Mouse (Mus musculus) lung, postnatal 14 days (tissue): ENCODE measurements around the gene Slc1a7.

Source experiments
- DNase-seq: peaks from one replicate; pipeline ENCODE4 v3.0.0; 2021

Slc1a7 gene

DNA sequence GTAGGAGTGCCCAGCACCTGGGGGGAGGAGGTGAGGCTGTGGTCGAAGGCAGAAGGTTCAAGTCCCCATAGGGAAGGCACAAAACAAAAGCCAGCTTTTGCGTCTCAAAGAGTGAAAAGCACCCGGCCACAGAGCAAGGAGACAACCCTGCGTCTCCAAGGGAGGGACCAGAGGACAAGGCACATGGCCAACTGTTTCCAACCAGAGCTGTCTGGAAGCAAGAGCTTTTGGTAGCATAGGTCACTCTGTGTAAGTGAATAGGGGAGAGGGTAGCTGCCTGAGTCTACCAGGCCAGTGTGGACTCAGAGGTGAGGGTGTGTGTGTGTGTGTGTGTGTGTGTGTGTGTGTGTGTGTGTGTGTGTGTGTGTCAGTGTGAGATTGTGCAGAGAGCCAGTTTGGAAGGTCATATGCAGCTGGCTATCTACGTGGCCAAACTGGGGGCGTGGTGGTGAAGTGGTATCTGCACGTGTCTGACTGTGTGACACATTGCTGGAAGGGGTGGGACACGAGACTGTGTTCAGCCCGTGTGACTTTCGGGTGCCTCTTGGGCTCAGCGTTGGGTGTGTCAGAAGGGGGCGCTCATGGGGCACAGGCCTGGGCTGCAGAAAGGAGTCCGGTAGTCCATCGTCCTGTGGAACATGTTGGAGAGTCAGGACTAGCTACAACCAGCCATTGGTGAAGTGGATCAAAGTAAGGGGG is 47.1 kb downstream of the Slc1a7 start:
- DNase-seq, result peak; percentile 68

GRCm38 (mm10) chr4:108016321-108016720 is 48.2 kb downstream of the Slc1a7 start:
- no peak for DNase-seq

- DNase-seq, result no peak
Observed at GRCm38 (mm10) chr4:108017839-108018238, 49.7 kb downstream of the Slc1a7 start.

- DNase-seq, result no peak
Observed at GRCm38 (mm10) chr4:108018241-108018923, 50.2 kb downstream of the Slc1a7 start.

DNA sequence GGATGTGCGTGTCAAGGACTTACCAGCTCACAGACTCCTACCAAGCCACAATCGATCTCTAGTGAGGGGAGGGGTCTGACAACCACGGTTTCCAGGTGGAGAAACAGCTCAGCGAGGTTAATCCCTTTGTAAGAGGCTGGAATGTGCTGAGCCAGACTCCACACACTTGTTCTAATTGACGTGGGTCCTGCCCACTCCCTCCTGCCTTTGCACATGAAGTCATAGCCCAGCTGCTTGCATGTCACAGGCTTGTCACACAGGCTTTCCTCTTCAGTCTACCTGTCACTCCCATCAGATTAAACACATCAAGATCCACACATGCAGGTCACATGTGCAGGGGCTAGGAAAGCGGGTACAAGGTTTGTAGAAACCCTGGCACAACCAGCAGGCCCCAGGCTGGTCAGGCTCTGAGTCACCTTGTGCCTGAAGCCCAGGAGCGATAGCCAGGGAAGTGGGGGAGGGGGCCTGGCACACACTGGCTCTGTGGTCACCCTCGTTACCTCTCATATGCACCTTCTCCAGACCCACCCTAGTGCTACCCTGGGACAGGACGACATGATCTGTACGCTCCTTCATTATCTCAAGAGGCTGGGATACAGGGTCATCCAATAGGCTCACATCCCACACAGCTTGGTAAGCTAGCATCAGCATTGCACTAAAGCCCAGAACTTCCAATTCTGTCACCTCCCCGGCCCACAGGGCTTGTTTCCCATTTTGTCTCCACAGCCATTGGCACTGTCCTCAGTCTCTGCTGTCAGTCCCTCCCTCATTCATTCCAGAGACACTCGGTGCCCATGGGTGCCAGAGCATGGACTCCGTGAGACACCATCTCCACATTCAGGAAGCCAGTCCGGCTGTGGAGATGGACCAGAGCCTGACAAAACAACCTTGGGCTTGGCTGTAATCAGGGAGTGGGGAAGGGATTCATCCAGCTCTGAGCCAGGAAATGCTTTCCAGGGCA is 51.1 kb downstream of the Slc1a7 start:
- DNase-seq, result no peak

GRCm38 (mm10) chr4:108020178-108020577 is 52.0 kb downstream of the Slc1a7 start:
- no peak for DNase-seq

DNA sequence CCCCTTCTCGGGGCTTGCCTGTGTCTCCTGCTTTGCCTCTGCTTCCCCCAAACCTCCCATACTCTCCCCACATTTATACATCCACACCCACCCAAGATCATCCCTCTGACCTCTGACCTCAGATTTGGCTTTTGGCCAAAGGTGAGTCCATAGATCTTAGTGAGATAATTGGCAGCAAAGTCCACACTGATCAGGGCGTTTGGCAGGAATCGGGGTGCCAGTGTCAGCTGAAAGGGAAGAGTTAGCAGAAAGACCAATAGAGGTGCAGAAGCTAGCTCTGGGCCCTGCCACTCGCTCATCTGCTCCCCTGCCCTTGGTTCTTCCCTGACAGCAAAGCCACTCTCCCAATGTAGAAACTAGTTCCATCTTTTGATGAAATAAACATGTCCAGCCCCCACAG is 55.1 kb downstream of the Slc1a7 start:
- no peak for DNase-seq

DNA sequence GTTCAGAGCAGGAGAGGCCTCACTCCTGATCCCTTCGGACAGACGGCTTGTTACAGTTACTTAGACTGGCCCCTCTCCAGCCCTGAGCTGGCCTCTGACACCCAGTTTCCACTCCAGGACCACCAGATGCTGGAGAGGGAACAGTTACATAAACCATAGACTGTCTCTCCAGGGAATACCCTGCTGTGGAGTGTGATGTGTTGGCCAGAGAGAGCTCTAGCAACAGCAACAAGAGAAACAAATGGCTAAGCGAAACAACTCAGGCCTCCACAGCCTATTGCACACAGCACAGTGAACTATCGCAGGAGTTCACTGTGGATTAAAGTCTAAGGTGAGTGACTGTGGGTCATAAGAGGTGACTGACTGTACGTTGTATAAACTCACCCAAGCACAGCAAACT is 56.5 kb downstream of the Slc1a7 start:
- peak; percentile 53 for DNase-seq

- peak; percentile 53 for DNase-seq
Observed at GRCm38 (mm10) chr4:108025269-108025668, 57.1 kb downstream of the Slc1a7 start.

- no peak for DNase-seq
Observed at GRCm38 (mm10) chr4:108026193-108026592, 58.1 kb downstream of the Slc1a7 start.

DNA sequence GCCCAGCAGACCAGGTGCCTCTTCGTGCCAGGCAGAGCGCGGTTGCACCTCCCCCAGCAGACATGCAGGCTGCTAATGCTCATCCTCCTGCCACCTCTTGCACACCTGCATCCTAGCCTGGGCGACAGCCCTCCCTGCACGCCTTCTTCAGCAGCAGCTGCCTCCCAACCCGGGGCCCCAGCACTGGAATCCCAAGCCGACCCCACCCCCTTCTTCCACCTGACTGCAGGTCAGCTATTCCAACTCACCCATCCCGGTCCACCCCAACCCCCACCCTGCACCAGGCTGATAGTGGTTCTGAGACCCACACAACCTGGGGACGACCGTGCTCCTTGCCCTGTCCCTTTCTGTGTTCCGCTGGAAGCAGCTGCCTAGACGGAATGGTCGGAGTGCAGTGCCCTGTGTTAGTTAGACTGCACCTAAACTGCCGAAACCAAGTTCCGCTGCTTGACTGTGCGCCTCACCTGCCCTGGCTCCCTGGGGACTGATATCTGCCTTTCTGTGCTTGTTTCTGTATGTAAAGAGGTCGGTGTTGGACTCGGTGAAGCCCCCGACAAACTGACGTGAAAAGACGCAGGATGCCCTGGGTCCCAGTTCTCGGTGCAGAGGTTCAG is 62.9 kb downstream of the Slc1a7 start:
- DNase-seq, result no peak

DNA sequence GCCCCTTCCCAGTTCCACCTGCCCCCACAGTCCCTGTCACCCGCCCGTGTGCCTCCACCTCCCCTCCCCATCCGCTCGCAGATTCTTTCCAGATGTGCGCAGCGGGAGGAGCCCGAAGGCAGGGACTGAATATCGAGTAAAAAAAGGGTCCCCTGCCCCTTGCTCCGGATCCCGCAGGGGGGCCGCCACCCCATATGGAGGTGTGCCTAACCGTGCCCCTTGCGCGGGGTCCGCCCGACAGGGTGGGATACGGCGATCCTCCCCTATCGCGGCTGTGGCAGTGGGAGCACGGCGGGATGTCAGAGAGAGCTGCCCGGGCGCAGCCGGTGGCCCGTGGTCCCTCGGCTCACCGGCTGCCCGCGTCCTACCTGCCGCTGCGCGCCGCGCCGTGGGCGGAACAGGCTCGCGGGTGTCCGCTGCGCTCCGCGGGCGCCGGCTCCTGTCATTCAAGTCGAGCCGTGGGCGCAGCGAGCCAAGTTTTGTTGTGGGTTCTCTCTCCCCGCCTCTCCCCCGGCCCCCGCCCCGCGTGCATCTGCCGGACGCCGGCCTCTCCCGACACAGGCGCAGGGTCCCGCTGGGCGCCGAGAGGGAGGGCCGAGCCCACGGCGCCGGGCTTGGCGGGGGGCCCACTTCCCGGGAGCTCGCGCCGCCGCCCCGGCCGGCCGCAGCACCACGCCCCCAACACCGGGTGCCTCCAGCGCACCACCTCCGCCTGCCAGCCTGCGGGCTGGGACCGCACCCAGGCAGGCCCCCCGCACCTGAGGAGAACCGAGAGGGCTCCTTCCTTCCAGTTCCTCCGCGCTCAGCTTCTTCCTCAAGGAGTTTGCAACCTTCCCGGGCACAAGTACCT is 63.6 kb downstream of the Slc1a7 start:
- peak; percentile 62 for DNase-seq

- DNase-seq, result no peak
Observed at GRCm38 (mm10) chr4:108032352-108032849, 64.3 kb downstream of the Slc1a7 start.

DNA sequence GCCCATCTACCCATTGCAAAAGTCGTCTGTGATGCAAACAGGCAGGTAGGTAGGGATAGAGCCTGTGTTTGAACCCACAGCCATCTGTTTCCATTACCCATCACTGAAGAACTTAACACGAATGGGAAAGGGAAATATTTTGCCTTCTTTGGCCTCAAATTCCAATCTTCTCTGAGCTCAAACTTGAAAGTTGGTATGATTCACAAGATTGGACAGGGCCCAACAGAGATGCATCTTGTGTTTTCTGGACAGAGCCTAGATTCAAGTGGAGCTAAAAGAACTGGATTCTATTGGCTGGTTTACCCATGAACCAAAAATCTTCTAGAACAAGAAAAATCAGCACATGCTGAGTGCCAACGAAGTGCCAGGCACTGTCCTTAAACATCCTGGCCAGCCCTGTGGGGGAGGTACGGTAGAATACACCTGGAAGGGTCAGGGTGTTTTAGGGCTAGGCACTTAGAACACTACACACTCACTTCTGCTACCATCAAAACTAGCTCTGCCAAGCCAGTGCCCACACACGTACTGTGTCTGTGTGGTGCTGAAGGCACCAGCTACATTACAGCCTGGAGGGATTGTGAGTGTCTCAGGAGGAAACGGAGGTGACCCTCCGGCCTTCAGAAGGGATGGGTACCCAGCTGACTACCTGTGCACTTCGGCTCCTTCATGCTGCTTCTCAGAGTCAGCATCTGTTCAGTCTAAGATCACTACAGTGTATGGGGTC is 65.1 kb downstream of the Slc1a7 start:
- no peak for DNase-seq

DNA sequence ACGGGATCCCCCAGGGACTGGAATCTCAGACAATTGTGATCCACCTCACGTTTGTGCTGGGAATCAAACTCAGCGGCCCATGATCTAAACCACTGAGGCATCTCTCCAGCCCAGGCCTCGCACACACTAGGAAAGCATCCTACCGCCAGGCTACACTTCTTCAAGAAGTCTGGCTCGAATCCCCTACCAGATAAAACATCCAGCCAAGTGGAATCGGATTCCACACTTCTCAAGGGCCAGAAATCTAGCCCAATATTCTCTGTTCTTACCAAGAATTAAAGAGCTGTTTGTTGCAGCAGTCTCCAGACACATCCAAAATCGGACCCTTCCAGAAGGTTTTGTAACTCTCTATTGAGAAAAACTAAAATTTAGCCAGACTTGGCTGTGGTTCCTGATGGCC is 68.9 kb downstream of the Slc1a7 start:
- no peak for DNase-seq

DNA sequence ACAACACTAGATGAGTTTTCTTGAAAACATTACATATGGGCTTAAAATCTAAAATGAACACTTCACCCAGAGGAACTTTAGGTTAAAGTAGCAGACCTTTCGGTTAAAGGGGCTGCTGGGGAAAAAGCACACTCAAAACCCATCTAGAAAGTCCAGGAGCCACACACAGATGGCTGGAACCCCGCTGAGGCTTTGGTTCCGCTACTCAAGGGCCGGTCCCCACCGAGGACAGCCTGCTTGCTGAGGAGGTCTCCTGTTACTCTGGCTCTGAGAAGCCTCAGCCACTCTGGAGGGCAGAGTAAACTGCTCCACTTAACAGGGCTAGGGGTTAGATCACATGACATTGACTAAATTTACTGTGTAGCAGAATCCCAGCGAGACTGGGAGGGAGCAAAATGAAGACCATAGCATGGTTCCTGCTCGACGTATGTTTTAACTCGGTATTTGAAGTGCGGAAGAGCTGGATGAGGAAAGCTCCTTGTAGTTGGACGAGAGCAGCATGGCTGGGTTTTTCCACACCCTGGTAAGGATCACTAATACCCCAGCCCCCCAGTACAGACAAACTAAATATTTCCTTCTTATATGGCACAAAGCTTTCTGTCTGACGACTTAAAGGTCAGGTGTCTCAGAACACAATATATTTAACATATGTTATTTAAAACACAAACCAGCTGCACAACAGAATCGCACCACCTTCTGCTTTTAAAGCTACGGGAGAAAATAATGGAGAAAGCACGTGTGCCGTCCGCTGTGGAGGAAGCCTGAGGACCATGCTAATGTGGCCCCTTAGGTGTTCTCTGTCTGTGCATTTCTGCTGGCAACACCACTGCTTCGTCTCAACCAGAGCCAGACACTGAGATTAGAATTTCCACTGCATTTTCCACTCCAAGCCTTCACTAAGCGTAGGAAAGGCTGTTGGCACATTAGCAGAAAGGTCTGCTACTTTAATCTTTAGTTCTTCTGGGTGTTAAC is 77.3 kb downstream of the Slc1a7 start:
- DNase-seq, result no peak

DNA sequence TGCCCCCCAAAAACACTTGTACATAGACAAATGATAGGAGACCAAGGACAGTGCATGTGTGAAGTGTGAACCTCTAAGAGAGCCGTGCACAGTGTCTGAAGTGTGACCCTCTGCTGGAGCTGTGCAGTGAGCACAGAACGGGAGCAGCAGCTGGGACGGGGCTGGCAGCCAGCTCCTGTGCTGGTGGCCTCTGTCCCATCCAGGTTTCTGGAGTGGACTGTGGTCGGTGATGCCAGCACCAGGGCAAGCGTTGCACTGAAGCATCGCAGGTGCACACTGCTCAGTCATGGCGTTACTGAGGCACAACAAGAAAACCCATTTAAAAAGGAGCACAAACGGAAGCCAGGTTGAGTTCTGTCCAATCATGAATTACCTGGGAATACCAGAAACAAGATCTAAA is 78.0 kb downstream of the Slc1a7 start:
- DNase-seq, result no peak

DNA sequence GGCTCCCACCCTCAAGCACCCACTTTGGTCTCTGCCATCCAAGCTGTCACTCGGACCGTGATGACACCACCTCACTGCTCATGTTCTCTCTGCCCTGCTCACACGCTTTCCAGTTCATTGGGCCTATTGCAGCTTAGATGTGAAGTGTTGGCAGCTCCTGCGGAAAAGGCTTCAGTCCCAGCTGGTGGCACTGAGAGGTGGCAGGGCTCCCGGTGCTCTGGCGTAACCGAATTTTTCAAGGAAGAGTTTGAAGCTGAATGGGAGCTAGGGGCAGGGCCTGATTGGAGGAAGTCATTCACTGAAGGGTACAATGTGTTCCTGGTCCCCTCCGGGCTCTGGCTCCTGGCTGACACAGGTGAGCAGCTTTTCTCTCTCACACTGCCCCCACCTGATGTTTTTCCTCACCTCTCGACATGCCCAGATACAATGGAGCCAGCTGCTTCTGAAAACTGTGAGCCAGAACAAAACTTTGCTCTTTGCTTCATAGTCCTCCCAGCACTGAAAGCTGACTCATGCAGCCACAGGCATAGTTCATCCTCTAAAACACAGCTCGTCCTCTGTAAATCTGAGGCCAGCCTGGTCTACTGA is 83.6 kb downstream of the Slc1a7 start:
- DNase-seq, result no peak

DNA sequence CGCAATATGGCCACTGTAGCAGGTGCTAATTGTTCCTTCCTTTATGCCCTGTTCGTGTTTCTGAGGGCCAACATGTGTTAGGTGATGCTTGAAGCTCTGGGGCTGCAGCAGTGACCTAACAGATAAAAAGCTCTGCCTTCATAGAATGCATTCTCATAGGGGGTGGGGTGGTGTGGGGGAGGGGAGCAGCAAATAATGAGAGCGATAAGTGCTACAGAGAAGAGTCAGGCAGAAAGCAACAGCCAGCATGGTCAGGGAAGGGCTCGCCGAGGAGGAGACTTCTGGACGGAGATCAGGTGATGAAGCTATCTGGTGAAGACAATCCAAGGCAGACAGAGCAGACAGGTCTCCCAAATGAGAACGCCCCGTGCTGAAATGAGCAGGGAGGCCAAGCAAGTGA is 84.5 kb downstream of the Slc1a7 start:
- DNase-seq, result no peak

DNA sequence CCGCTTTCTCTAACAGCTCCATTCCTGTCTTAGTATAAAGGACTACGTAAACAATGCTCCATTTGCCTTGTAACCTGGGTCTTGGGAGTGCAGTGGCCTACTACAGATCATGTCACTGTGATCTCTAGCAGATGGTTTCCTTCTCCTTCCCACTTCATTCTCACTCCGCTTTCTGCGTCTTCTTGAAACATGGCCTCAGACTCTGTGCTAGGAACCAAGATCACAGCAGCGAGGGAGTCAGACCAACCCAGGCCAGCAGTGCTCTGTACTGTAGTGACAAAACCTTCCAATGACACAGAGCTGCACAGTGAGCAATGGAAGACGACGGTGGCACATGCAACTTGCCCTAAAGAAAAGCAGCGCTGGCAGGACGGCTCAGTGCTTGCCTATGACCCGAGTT is 87.7 kb downstream of the Slc1a7 start:
- peak; percentile 12 for DNase-seq
